Mouse (Mus musculus): ENCODE results near the gene Olfr643. TPM values are rescaled to one million over a fixed set of nuclear protein-coding genes. Genes with fewer than 3 reads are reported as not detected.
"Not testable (repeated sequence)": the region's sequence is repeated elsewhere in the genome, so short reads cannot be mapped to it uniquely, and the experiment has no call there.

Olfr643 gene
- polyA plus RNA-seq, 1 experiment: not detected

DNA sequence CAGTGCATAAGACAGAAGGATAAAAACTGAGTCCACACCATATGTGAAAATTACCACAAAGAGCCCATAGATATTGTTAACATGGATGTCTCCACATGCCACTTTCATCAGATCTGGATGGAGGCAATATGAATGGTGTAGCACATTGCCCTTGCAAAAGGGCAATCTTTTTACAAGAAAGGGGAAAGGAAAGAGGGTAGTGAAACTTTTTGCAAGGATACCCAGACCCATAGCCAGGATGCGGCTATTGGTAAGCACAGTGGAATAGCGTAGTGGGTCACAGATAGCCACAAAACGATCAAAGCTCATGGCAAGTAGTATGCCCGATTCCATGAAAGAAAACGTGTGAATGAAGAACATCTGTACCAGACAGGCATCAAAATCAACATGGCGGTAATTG is 115.6 kb downstream of the Olfr643 start:
- DNase-seq (ENCODE audit: extremely low spot score in 1 of 2, low spot score in 1 of 2): no peak

DNA sequence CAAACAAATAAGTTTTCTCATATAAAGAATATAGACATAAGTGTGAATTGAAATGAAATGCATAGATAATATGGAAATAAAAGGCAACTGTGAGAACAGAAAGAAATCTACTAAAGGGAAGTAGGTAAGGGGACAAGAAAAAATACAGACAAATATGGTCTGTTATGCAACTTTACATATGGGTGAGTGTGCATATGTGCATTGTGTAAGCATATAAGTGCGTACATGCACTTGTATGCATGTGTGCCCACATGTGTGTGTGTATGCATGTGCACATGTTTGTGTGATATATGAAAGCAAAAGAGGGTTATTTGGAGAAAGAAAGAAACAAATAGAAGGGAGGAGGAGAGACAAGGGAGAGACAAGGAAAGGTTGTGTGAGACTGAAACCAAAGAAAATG is 118.3 kb downstream of the Olfr643 start:
- no peak for DNase-seq (ENCODE audit: extremely low spot score in 1 of 2, low spot score in 1 of 2)

DNA sequence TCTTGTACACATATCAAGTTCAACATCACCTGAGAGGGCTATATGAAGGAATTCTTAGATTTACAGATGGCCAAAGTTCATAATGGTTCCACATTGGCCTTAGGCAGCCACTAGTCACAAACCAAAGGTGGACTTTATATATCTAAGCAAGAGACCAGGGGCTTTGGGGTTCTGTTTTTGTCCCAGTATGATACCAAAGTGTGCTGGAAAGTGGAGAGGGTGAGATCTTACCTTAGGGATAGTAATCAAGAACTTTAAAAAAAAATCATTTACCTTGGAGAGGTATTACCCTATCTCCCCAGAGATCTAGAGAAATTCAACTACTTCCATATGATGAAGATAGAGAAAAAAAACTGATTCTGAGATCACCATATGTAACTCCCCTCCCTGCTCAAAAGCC is 120.0 kb downstream of the Olfr643 start, which contains the start of gene Olfr639:
TSS of gene Olfr639 (minus strand) at position 101 of the 400 bp plus-strand sequence.
- no peak for DNase-seq (ENCODE audit: extremely low spot score in 1 of 2, low spot score in 1 of 2)

DNA sequence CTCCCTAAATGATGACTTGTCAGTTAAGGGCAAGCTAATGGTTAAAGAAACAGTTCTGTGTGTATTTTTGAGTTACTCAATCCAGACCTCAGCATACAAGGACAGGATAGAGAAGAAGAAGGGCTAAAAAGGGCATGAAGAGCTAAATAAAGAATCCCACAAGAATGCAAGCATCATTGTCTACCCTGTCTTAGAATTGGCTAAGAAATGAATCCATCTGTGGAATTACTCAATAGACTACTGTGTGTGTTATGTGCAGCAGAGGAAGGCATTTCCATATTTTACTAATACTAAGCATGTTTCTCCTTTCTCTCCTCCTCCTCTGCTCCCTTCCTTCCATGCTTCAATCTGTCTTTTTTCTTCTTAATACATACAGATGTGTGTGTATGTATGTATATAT is 138.1 kb downstream of the Olfr643 start:
- no peak for DNase-seq (ENCODE audit: extremely low spot score in 1 of 2, low spot score in 1 of 2)

DNA sequence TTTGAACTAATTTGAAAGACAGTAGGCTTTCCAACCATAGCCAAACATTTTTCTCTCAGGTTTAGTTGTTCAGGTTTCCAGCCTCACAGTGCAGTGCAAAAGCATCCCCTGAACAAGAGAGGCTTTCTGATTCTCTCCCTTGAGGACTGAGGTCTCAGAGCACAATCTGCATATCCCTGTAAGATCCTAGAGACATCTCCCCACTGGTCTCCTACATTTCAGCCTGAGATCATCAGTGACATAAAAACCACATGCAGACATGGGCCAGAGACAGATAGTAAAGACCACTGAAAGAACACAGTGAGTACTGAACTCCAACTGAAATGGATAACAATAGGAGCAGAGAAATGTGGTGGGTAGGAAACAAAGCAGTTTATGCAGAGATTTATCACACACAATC is 138.8 kb downstream of the Olfr643 start, which contains the start of gene Olfr638:
TSS of gene Olfr638 (plus strand) at position 301 of the 400 bp plus-strand sequence.
- no peak for DNase-seq (ENCODE audit: extremely low spot score in 1 of 2, low spot score in 1 of 2)

DNA sequence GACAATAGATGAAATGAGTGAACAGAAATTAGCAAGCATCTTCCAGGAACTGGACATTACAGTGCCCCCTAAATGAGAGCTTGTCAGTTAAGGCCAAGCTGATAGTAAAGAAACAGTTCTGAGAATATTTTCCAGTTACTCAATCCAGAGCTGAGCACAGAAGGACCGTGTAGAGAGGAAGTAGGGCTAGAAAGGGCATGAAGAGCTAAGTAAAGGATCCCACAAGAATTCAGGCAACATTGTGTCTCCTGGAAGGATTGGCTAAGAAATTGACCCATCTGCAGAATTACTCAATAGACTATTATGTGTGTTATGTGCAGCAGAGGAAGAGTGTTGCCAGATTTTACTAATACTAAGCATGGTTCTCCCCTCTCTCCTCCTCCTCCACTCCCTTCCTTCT is 165.4 kb downstream of the Olfr643 start:
- no peak for DNase-seq (ENCODE audit: extremely low spot score in 1 of 2, low spot score in 1 of 2)

DNA sequence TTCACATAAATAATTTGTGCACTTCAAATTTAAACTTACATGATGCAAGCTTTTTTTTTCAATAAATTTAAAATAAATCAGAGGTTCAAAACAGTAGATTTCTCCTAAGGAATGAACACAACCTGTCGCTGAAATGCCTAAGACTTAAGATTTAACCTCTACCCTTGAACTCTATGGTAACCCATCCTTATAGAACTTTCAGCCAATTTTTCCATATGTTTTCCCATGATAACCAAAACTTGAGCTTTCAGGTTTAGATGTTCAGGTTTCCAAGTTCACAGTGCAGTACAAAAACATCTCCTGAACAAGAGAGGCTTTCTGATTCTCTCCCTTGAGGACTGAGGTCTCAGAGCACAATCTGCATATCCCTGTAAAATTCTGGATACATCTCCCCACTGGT is 166.4 kb downstream of the Olfr643 start, which contains the start of gene Olfr635:
TSS of gene Olfr635 (plus strand) at position 301 of the 400 bp plus-strand sequence.
- DNase-seq (ENCODE audit: extremely low spot score in 1 of 2, low spot score in 1 of 2): no peak

DNA sequence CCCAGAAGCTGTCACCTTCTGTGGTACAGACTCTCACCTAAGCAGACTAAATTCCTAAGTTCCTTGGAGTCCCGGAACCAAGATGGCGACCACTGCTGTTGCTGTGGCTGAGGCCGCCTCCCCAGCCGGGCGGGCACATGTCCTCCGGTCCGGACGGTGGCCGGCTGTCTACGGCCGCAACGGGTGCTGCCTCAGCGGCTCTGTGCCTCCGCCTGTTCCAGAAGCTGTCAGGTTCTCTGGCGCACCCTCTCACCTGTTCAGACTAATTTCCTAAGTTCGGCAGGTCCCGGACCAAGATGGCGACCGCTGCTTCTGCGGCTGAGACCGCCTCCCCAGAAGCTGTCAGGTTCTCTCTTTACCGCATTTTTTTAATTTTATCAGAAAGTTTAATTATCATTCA is 170.3 kb downstream of the Olfr643 start:
- DNase-seq (ENCODE audit: extremely low spot score in 1 of 2, low spot score in 1 of 2): not testable (repeated sequence)

Other genes starting within 250 kb of the Olfr643 start
- gene Olfr64, start 242.9 kb downstream of the Olfr643 start, polyA plus RNA-seq (2012; rRNA removed): not detected in 2 replicates
- not detected in 2 replicates for gene Olfr65, start 233.9 kb downstream of the Olfr643 start, polyA plus RNA-seq (2012; rRNA removed)
- gene Olfr631, start 208.6 kb downstream of the Olfr643 start, polyA plus RNA-seq (2012; rRNA removed): not detected in 2 replicates
- not detected in 2 replicates for gene Olfr632, start 203.1 kb downstream of the Olfr643 start, polyA plus RNA-seq (2012; rRNA removed)
- not detected in 2 replicates for gene Olfr633, start 193.0 kb downstream of the Olfr643 start, polyA plus RNA-seq (2012; rRNA removed)
- not detected in 2 replicates for gene Olfr635, start 166.3 kb downstream of the Olfr643 start, polyA plus RNA-seq (2012; rRNA removed)
- not detected in 2 replicates for gene Olfr638, start 138.7 kb downstream of the Olfr643 start, polyA plus RNA-seq (2012; rRNA removed)
- gene Olfr639, start 120.1 kb downstream of the Olfr643 start, polyA plus RNA-seq (2012; rRNA removed): not detected in 2 replicates
- gene Olfr640, start 111.8 kb downstream of the Olfr643 start, polyA plus RNA-seq (2012; rRNA removed): 0.11 TPM in 1 of 2 replicates, not detected in the other
- not detected in 2 replicates for gene Olfr641, start 102.0 kb downstream of the Olfr643 start, polyA plus RNA-seq (2012; rRNA removed)
- gene Olfr642, start 84.7 kb downstream of the Olfr643 start, polyA plus RNA-seq (2012; rRNA removed): not detected in 2 replicates
- gene 4930516K23Rik, start 76.0 kb downstream of the Olfr643 start, polyA plus RNA-seq (2012; rRNA removed): not detected in 2 replicates
- 0.02 TPM in 1 of 2 replicates, not detected in the other for gene Olfr644, start 65.5 kb downstream of the Olfr643 start, polyA plus RNA-seq (2012; rRNA removed)
- not detected in 2 replicates for gene Olfr645, start 51.9 kb downstream of the Olfr643 start, polyA plus RNA-seq (2012; rRNA removed)
- not detected in 2 replicates for gene Olfr646, start 32.5 kb downstream of the Olfr643 start, polyA plus RNA-seq (2012; rRNA removed)
- not detected in 2 replicates for gene Ubqln5, start 7.6 kb downstream of the Olfr643 start, polyA plus RNA-seq (2012; rRNA removed)
- gene Ubqln3, start 5.9 kb upstream of the Olfr643 start, polyA plus RNA-seq (2012; rRNA removed): not detected in 2 replicates
- gene Ubqlnl, start 13.2 kb upstream of the Olfr643 start, polyA plus RNA-seq (2012; rRNA removed): not detected in 2 replicates
- 0.06 and 0.82 TPM in 2 replicates for gene Olfm5, start 27.4 kb upstream of the Olfr643 start, polyA plus RNA-seq (2012; rRNA removed)
- 0.08 and 0.16 TPM in 2 replicates for gene Olfr648, start 46.0 kb upstream of the Olfr643 start, polyA plus RNA-seq (2012; rRNA removed)
- gene Olfr649, start 58.6 kb upstream of the Olfr643 start, polyA plus RNA-seq (2012; rRNA removed): 0.23 TPM in 1 of 2 replicates, not detected in the other
- gene Trim6, start 81.4 kb upstream of the Olfr643 start, polyA plus RNA-seq (2012; rRNA removed): 0.56 and 1.0 TPM in 2 replicates
- 4.0 and 4.1 TPM in 2 replicates for gene Trim34a, start 107.1 kb upstream of the Olfr643 start, polyA plus RNA-seq (2012; rRNA removed)
- gene Trim5, start 150.7 kb upstream of the Olfr643 start, polyA plus RNA-seq (2012; rRNA removed): 0.65 and 0.72 TPM in 2 replicates
- 5.0 and 6.0 TPM in 2 replicates for gene Trim12a, start 178.1 kb upstream of the Olfr643 start, polyA plus RNA-seq (2012; rRNA removed)
- gene Trim34b, start 192.1 kb upstream of the Olfr643 start, polyA plus RNA-seq (2012; rRNA removed): 0.04 TPM in 1 of 2 replicates, not detected in the other
- 2.1 and 2.8 TPM in 2 replicates for gene Trim12c, start 216.0 kb upstream of the Olfr643 start, polyA plus RNA-seq (2012; rRNA removed)
- 0.12 and 0.27 TPM in 2 replicates for gene Trim30b, start 232.5 kb upstream of the Olfr643 start, polyA plus RNA-seq (2012; rRNA removed)